Mouse (Mus musculus): Measurements from ENCODE around the gene Zrsr1. TPM values are rescaled to one million over a fixed set of nuclear protein-coding genes. Genes with fewer than 3 reads are reported as not detected.

Zrsr1 gene
- 14.1 and 14.2 TPM in 2 replicates for polyA plus RNA-seq (2012; rRNA removed)

GRCm38 (mm10) chr11:22971835-22972709 is at the start of gene Zrsr1:
TSS of gene Zrsr1 (plus strand) at chr11:22972005.

DNA sequence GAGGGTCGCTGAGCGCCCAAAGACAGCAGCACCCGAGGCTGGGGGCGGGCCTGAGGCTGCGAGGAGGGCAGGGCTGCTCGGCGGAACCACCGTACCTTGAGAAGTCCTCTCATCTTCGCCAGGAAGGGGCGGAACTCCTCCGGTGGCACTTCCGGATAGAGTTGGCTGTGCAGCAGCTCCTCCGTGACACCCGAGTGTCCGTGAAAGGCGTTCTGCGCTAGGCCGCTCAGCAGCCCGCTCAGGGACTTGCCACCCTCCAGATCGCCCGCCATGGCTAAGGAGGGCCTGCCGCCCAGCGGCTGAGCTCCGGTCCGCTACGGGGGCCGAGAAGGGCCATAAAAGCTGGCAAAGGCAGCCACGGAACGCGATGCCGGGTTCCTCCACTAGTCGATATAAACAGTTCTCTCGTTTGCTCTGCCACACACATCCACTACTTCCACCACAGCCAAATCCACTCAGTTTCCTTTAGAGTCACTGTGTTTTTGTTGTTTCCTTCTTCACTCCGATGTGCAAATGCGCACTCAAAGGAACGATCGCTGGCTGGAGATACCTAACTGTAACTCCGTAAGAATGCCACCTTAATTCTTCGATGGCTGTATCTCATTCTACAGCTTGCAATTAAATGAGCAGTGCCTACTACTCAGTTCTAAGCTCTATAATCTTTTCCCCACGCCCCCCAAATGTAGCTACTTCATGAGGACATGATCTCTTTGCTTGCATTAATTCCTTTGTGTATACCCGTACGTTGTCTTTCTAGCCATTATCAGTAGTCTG is 10.4 kb downstream of the Zrsr1 start, which contains the start of the genes Gm28048 and Commd1:
Gm28048 (minus strand) TSS at position 107 of the 774 bp plus-strand sequence.
Commd1 (minus strand) TSS at position 399 of the 774 bp plus-strand sequence.

DNA sequence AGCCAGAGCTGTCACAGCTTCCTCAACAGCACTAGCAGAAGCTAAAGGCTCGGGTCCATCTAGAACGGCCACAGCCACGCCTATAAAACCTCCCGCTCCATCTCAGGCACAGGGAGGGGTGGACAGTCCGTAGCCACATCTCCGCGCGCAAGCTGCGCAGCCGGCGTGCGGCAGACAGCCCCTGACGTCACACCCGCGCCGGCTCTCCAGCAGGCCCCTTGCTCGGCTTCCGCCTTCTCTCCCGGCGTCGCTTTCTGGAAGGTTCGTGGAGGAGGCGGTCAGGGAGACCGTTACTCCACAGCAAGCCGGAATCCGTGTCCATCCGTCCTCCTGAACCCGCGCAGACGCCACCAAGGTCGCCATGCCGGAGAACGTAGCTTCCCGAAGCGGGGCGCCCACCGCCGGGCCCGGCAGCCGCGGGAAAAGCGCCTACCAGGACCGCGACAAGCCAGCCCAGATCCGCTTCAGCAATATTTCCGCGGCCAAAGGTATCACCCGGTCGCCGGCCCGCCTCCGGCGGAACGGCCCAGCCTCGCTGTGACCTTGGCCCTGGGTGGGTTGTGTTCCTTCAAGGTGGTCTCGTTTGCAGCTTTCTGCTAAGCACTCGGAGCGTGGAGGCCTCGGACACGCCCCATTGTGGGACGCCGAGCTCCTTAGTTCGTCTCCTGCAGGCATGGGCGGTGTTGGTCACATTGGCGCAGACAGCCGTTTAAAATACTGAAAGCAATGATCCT is 18.8 kb downstream of the Zrsr1 start, which contains the start of gene Cct4:
Cct4 (plus strand) TSS at position 127 of the 734 bp plus-strand sequence.

DNA sequence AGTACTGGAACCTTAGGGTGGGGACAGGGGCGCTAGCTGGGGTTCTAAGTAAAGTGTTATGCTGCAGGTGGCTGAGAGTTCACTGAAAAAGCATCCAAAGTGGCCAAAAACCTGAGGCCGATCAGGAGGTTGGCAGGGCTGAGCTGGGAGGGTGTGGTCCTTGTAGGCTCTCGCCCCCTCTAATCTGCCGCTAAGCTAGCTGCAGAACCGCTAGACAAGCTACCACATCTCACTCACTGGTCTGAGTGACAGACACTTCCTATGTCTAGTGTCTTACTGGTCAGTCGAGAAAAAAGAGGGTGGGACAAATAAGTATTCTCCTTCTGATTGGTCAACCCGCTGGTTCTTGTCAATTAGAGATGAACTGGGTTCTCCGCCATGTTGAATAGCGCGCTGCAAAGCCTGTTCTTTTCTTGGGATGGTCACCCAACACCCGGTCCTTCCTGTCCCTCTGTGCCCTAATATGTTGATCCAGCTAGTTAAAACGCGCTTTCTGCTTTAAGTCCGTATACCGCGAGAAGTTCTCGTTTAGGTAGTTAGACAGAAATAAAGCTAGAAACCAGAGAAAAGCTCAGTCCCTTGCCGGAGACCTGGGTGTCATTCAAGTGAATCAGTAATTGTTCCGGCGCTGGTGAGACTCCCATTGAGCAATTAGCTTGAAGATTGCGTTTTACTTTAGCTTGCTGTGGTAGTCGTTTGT is 35.8 kb downstream of the Zrsr1 start, which contains the start of gene Fam161a:
Fam161a (plus strand) TSS at position 51 of the 700 bp plus-strand sequence.

Other genes with a start within 250 kb of the Zrsr1 start
- gene B3gnt2, start 111.0 kb upstream of the Zrsr1 start, polyA plus RNA-seq (2012; rRNA removed) = 2.8 and 3.0 TPM in 2 replicates
- 2.9 and 3.7 TPM in 2 replicates for gene Gm28048, start 10.1 kb downstream of the Zrsr1 start, polyA plus RNA-seq (2012; rRNA removed)
- 41.0 and 41.2 TPM in 2 replicates for gene Commd1, start 10.4 kb downstream of the Zrsr1 start, polyA plus RNA-seq (2012; rRNA removed)
- gene Cct4, start 18.5 kb downstream of the Zrsr1 start, polyA plus RNA-seq (2012; rRNA removed) = 68.2 and 83.2 TPM in 2 replicates
- gene Fam161a, start 35.5 kb downstream of the Zrsr1 start, polyA plus RNA-seq (2012; rRNA removed) = 0.97 and 1.2 TPM in 2 replicates

Measured in liver, embryonic 14 days (tissue).